Mouse (Mus musculus) spleen, embryonic (tissue): ENCODE measurements around the gene Ccdc105.

Experiments
- CTCF ChIA-PET: fragments of 350-600 bp; sonication (Branson Sonifier 250); formaldehyde crosslinking; loops from one replicate; lab custom pipeline; 2022; lab: Charles Lee

Gene Ccdc105

DNA sequence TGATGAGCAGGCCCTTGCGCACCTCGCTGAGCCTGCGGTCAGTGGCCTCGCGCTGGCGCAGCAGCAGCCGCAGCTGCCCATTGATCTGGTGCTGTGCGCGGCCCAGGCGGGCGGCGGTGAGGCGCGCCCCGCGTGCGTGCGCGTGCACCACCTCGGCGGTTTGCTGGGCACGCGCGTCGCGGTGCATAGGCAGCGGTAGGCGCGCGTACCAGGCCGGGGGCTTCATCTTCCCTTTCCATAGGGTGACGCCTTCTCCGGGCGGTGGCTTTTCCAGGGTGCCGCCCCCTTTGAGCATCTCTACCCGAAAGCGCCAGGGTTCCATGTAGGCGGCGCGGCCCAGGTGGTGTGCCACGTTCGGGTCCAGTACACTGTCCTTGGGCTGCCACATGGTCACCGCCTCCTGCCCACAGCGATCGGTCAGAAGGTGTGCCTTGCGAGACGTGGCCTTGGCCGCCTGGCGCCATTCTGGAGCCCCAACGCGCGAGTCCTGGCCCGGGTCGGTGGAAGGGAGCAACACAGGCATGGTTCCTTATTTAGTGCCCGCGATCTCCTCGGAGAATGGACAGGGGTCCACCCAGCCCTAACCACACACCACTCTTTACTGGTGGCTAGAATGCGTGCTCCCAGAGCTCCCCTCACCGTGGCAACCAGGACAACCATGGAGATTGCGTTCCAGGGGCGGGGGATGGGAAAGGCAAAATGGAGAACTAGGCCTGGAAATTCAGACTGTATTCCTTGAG is at the start of gene Ccdc105:
TSS of gene Ccdc105 (minus strand) at position 614 of the 740 bp plus-strand sequence.
- CTCF ChIA-PET, result no interaction called here

- CTCF ChIA-PET, result no interaction called here
These were observed 48.6 kb upstream of the Ccdc105 start for GRCm38 (mm10) chr10:78801449-78801848.

- CTCF ChIA-PET, result interaction anchor here (0.6 kb wide), 1 partner anchor 34 kb away, joined by 9 read pairs; no protein-coding TSS in a partner anchor
These were observed 37.7 kb upstream of the Ccdc105 start for GRCm38 (mm10) chr10:78790561-78790960.

- CTCF ChIA-PET, result no interaction called here
These were observed 34.8 kb upstream of the Ccdc105 start for GRCm38 (mm10) chr10:78787566-78788087.

DNA sequence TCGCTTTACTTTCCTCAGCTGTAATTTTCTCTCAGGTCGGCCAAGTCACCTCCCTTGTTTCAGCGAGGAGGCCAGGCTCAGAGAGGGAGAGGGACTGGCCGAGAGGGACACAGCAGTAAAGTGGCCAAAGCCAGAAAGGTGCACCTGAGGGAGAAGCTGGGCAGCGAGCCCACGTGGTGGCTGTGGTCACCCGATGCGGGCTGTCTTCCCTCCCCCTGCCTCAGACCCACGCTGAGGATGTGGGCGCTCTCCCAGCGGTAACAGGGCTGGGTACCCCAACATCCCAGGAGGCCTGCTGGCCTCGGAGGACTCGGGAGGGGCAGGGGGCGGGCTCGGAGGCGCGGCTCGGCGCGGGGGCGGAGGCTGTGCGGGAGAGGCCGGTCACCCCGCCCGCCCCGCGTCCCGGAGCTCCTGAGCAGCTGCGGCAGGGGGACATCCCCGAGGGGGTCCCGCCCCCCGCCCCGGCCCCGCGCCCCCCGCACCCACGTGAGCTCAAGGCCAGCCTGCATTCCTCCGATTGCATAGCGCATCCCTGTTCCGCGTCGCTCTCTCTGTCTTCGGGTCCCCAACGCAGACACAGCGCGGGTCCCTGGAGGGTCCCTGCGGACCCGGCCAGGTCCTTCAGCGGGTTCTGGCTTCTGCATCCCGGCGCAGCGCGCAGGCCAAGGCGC is 27.3 kb upstream of the Ccdc105 start, which contains the start of gene Slc1a6:
TSS of gene Slc1a6 (plus strand) at position 516 of the 671 bp plus-strand sequence.
- CTCF ChIA-PET, result no interaction called here

GRCm38 (mm10) chr10:78779527-78779926 is 26.7 kb upstream of the Ccdc105 start:
- CTCF ChIA-PET, result no interaction called here

DNA sequence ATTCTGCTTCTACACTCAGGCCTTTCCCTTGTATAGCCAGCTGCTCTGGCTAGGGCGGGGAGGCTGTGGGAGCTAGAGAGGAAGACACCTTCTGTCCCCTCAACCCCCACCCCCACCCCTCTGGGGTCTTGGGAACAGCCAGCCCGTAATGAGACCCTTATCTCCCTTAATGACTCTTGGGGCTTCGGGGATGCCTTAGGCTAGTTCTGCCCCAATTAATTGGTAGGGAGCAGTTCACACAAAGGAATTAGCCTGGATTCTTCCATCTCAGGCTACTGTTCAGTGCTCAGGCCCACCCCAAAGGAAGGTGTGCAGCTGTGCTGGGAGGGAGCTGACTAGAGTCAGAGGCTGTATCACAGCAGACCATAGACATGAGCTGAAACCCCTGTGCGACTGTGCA is 23.0 kb upstream of the Ccdc105 start:
- CTCF ChIA-PET, result no interaction called here

- CTCF ChIA-PET, result no interaction called here
These were observed 12.7 kb upstream of the Ccdc105 start for GRCm38 (mm10) chr10:78765570-78765969.

GRCm38 (mm10) chr10:78756021-78756420 is 3.2 kb upstream of the Ccdc105 start:
- CTCF ChIA-PET, result interaction anchor here (0.6 to 2.0 kb wide), 4 partner anchors 92 to 414 kb away, joined by 3 to 7 read pairs (median 4); no protein-coding TSS in a partner anchor

DNA sequence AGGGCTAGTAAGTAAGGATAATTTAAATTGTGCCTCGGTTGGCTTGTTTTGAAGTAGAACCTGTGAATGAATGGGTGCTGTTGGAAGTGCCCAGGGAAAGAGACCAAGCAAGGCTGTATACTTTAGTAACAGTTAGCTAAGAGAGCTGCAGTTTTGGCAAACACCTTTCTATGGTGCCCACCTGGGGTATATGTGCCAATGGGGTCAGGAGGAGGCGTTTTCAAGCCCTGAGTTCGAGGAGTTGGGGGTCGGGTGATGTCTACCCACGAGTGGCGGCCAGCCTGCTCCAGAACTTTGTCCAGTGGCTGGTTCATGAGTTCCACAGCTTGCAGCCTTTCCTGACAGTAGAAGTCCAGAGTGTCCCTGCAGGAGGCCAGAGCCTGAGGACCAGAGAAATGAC is 3.9 kb downstream of the Ccdc105 start:
- CTCF ChIA-PET, result no interaction called here

DNA sequence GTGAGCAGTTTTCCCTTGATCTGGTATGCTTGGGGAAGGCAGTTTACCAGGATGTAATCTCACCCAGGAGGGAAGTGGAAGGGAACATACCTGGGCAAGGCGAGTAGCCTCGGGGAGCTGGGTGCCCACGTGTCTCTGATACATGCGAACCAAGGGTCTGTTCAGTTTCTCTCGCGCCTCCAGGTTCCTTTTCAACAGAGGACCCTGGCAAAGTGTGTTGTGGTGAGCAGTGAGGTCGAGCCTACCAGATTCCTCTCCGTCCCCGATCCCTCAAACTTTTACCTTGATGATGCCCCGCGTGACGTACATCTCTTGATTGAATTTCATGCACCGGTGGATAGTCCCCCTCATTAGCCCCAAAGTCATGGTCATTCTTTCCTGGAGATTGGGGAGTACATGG is 4.7 kb downstream of the Ccdc105 start:
- CTCF ChIA-PET, result no interaction called here

DNA sequence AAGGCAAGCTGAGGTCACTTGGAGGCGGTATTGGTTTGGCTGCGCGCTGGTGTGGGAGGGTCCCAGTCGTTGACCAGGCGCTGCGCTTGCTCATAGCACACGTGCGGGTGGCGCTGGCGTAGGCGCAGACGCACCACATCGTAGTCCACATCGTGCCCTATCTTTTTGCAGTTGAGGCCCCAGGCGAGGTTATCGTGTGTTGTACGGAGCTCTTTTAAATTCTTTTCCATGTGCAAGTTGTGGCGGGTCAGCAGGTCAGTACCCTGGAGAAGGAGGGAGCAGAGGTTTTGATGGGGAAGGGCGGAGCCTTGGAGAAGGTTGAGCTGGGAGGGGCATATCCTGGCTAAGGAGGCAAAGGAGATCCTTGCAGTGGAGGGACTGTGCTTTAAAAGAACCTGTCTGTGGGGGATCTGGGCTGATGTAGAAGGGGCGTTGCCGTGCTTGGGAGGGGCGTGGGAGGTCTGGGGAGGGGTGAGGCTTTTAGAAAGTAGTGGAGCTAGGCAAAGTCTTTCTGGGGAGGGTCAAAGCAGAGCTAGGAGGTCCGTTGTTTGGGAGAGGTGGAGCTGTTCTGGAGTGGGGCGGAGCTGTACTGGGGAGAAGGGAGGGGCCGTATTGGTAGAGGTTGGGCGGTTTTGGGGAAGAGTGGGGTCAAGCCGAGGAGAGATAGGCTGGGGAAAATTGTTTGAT is 5.7 kb downstream of the Ccdc105 start:
- CTCF ChIA-PET, result no interaction called here

DNA sequence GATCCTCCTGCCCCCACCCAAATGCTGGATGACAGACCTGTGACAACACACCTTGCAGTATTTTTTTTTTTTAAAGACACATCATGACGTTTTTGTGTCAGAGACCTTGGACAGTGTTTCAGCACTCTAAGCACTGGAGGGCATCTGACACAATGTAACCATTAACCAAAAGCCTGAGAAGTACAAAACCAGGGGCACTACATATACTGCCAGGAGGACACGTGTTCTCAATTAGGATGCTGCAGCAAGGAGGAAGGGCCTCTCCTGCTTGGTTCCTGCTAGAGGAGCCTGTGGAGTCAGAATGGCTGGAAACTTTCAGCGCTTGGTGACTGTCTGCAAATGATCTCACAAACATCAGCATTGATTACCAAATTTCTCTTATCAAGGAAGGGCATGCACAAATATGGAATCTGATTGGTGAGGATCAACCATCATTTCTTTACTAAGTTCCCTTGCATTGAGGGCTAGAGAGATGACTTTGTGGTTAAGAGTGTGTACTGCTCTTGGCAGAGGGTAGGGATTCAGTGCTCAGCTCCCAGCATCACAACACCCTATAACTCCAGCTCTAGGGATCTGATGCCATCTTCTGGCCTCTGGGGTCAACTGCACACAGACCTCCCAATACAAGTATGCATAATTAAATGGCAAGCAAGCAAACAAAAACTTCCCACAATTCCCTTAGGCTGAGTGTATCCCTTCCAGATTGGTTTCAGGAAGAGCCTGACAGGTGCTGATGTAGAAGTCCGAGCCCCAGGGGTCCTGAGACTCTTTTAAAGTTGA is 7.2 kb downstream of the Ccdc105 start:
- CTCF ChIA-PET, result interaction anchor here (0.7 kb wide), 1 partner anchor 44 kb away, joined by 3 read pairs; no protein-coding TSS in a partner anchor

- CTCF ChIA-PET, result no interaction called here
These were observed 9.1 kb downstream of the Ccdc105 start for GRCm38 (mm10) chr10:78743721-78744120.

- CTCF ChIA-PET, result no interaction called here
These were observed 13.0 kb downstream of the Ccdc105 start for GRCm38 (mm10) chr10:78739821-78740220.

DNA sequence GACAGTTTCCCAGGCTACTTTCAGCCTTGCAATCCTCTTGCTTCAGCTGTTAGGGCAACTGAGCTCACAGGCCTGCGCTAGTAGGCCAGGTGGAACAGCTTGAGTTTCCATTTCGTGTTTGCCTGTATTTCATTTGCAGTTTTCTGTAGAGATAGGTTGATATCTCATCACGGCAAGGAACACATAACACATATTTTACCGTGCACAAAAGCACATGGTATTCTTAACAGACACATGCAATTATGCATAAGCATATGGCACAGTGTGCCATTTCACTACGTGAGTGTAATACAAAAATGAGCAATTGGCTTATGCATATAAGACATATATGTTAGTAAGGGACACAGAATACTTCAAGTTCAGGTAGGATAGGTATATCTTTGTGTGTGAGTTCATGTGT is 25.0 kb downstream of the Ccdc105 start:
- CTCF ChIA-PET, result no interaction called here

DNA sequence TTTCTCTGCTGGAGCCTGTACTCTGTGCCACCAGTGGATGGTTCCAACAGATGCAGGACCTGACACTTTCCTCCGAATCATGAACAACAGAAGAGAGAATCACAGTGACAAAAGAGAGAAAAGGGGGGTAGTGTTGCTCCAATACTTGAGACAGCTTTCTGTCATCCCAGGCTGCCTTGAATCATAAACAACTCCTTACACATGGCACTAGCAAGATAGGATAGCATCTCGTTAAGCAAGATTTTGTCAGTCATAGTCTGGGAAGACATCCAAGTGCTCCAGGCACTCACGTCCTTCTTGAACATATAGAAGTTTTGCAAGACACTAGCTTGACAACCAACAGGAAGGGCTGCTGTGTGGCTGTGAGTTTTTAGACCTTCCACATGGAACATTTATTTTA is 25.8 kb downstream of the Ccdc105 start:
- CTCF ChIA-PET, result no interaction called here

DNA sequence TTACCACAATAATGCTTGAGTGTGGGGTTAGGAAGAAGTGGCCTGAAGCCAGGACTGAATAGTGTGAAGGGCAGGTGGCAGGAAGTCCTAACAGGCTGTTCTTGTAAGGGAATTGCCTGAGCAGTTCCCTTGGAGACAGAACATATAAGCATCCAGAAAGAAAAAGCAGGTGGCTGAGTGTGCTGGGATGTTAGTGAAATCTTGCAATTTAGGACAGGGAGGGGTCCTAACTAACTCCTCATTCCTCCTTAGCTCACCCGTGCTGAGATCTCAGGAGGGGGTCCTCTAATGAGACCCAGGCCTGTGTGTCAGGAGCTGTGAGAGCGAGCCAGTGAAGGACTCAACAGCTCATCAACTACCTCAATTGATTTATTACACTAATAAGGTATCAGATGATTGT is 29.4 kb downstream of the Ccdc105 start:
- CTCF ChIA-PET, result no interaction called here

DNA sequence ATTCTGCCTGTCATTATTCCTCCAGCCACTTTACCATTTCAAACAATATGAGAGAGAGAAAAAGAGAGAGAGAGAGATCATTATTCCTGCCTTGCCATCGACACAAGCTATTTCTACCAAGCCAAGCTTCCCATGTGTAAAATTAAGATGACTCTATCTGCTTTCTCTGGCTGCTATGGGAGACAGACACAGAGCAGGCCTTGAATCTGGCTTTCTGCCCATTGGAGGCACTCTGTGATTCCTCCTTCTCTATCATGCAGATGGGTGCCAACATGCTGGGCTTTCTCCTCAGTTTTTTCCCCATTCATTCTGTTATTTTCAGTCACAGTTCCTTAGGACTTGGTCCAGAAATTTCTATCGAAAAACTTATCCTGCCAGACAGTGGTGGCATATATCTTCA is 30.2 kb downstream of the Ccdc105 start:
- CTCF ChIA-PET, result no interaction called here

DNA sequence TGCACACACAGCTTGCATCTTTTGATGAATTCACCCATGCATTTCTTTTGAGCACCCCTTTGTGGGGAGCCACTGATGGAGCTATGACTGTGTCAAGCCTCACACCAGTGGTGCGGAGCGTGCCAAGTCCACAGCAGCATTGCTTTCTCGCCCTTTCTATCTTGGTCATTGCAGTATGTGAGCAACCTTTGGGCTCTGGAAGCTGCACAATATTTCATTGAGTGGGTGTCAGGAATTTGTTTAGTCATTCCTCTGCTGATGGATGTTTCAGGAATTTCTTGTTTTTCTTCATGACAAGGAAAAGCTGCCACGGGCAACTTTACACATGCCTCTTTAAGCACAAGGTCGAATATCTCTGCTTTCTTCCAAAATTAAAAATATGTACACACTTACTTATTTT is 30.8 kb downstream of the Ccdc105 start:
- CTCF ChIA-PET, result no interaction called here

- CTCF ChIA-PET, result no interaction called here
These were observed 34.8 kb downstream of the Ccdc105 start, which contains the start of gene Casp14 for GRCm38 (mm10) chr10:78718056-78718455. TSS of gene Casp14 (minus strand) at chr10:78718294.
